Mouse (Mus musculus) heart, embryonic 16.5 days (tissue): ENCODE measurements around the gene Gtpbp8. TPM values are rescaled to one million over a fixed set of nuclear protein-coding genes. Genes with fewer than 3 reads are reported as not detected.

Experiments
- ATAC-seq: fragments of 200-750 bp; cut with Nextera tagmentation; replicated peaks from 2 replicates; pipeline ENCODE4 v1.8.0; 2017; ENCODE audit warnings: moderate number of reproducible peaks; ENCODE audit not compliant: insufficient read depth, low FRiP score; ENCODE audit errors: extremely low read depth
- H3K27ac ChIP-seq: fragments of 300-500 bp; sonication (generic); 2 replicates; pipeline ENCODE4 v1.5.1; 2014; ENCODE audit warnings: mild to moderate bottlenecking, low read length, control low read depth, moderate library complexity
- H3K27me3 ChIP-seq: fragments of 300-500 bp; sonication (generic); 2 replicates; pipeline ENCODE4 v1.6.1; 2014; ENCODE audit warnings: low read length, mixed read lengths; ENCODE audit not compliant: control insufficient read depth, insufficient read depth
- H3K36me3 ChIP-seq: fragments of 300-500 bp; sonication (generic); 2 replicates; pipeline ENCODE4 v1.6.1; 2014; ENCODE audit not compliant: control insufficient read depth, insufficient read depth
- H3K4me1 ChIP-seq: fragments of 300-500 bp; sonication (generic); 2 replicates; pipeline ENCODE4 v1.6.1; 2014; ENCODE audit warnings: low read length, mixed read lengths; ENCODE audit not compliant: control insufficient read depth, insufficient read depth
- H3K4me2 ChIP-seq: fragments of 300-500 bp; sonication (generic); 2 replicates; pipeline ENCODE4 v1.6.1; 2014; ENCODE audit warnings: low read depth, mild to moderate bottlenecking, control low read depth, low read length
- H3K4me3 ChIP-seq: fragments of 300-500 bp; sonication (generic); 2 replicates; pipeline ENCODE4 v1.5.1; 2014; ENCODE audit warnings: mild to moderate bottlenecking, control low read depth, low read length
- H3K9ac ChIP-seq: fragments of 300-500 bp; sonication (generic); 2 replicates; pipeline ENCODE4 v1.6.1; 2014; ENCODE audit warnings: low read length, control low read depth
- H3K9me3 ChIP-seq: fragments of 300-500 bp; sonication (generic); replicated peaks from 2 replicates; pipeline ENCODE4 v1.6.1; 2016; ENCODE audit warnings: low read length; ENCODE audit not compliant: control insufficient read depth
- WGBS: fragments of 180-500 bp; shearing (Covaris S2); extraction: QIAGEN DNeasy Blood & Tissue Kit; methylation state at CpG from one replicate; pipeline ENCODE4 v1.1.7; 2014; 5-methylcytosine and 5-hydroxymethylcytosine counted together
- polyA plus RNA-seq: library from polyadenylated mRNA; unstranded; fragments of >200 nt; fragmentation: Nextera tagmentation; extraction: Ambion mirVana; gene quantifications from 2 replicates; pipeline ENCODE4 v1.2.1, GENCODE M21; 2015

The Gtpbp8 gene
- polyA plus RNA-seq, 1 experiment from 2014 or later, result 21.7 TPM

DNA sequence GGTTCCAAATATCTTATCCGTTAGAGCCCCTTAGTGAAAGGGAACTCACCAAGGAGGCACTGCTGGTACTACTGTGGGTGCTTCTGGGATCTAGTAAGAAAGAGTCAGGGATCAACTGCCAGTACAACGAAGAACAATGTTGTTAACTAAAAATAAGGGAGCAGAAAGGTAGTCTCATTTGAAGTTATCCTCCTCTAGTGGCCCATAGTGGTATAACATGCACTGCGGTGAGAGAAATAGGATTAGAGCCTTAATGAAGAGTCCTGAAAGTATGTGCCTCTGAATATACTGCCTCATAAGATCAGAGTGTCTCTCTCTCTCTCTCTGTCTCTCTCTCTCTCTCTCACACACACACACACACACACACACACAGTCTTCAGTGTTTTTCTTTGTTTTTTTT, 25.6 kb downstream of the Gtpbp8 start:
- H3K9ac ChIP-seq, result no peak overlapping the region
- no peak for ATAC-seq
- H3K27ac ChIP-seq, result no peak overlapping the region
- no peaks in the 10 kb centered on the region; the same call in 1 of the 2 replicates for H3K36me3 ChIP-seq
- WGBS, result 74% methylated on average over 3 of the region's 3 CpGs
- no peak overlapping the region for H3K4me2 ChIP-seq
- peaks cover 18% of the 10 kb centered on the region for H3K4me1 ChIP-seq
- H3K9me3 ChIP-seq, result no peaks in the 10 kb centered on the region
- no peak overlapping the region for H3K4me3 ChIP-seq
- no peaks in the 10 kb centered on the region for H3K27me3 ChIP-seq

DNA sequence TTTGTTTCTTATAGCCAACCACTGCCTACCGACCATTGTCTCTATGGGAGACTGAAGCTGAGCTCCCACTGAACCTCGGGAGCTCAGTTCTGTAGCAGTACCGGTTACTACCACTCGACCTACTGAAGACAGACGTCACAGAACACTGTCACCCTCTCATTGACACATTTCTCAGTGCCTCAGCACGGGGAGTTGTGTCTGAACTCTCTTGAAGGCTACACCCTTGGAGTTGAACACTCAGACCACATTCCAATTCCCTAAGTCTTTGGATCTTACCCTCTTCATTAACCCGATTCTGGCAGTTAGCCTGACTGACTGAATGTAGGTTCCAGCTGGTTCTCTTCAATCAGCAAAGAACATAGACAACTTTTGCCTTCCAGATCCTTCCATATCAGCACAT, 26.8 kb downstream of the Gtpbp8 start:
- no peak overlapping the region for H3K27ac ChIP-seq
- no peaks in the 10 kb centered on the region for H3K9me3 ChIP-seq
- 57% methylated on average over 7 of the region's 7 CpGs for WGBS
- H3K27me3 ChIP-seq, result no peaks in the 10 kb centered on the region
- ATAC-seq, result no peak
- H3K9ac ChIP-seq, result no peak overlapping the region
- no peak overlapping the region for H3K4me2 ChIP-seq
- no peak overlapping the region for H3K4me3 ChIP-seq
- no peaks in the 10 kb centered on the region; the same call in 1 of the 2 replicates for H3K36me3 ChIP-seq
- peaks cover 14% of the 10 kb centered on the region for H3K4me1 ChIP-seq

DNA sequence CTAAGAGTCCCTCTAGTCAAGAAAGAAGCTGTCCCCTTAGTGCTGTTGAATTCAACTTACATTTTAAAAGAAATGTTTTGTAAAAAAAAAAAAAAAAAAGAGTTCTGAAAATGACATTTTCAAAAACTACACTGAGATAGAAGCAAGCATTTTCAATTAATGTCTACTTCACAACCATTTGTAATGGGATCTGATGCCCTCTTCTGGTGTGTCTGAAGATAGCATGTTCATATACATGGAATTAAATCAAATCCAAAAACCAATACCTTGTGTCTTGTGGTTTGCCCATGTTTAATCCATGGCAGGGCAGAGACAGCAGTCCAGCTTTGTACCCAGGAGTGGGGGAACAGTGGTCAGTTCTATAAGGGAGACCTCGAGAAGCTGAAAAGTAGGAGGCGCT, 28.3 kb downstream of the Gtpbp8 start:
- Histone ChIP-seq H3K4me2 (no peak overlapping the region), H3K9ac (no peak overlapping the region)
- no peak for ATAC-seq

DNA sequence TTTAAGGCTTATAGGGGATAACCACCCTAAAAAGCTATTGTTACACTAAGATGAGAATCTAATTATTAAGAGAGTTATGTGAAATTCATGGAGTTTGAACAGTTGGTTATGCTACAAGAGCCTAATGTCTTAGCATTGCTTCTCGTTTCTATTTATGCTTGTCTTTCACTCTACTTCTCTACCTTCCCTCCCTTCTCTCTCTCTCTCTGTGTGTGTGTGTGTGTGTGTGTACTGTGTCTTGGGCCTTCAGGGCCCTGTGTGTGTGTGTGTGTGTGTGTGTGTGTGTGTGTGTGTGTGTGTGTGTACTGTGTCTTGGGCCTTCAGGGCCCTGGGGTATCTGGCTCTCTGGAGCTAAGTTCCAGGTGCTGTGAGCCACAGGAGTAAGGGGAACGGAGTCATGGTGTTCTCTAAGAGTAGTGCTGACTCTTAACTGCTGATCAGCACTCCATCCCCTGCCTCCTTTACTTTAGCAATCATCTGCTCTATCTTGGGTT, 29.0 kb downstream of the Gtpbp8 start:
- no peak overlapping the region for H3K9ac ChIP-seq
- no peak for ATAC-seq
- H3K4me3 ChIP-seq, result no peak overlapping the region
- no peak overlapping the region for H3K27ac ChIP-seq
- no peaks in the 10 kb centered on the region for H3K27me3 ChIP-seq
- WGBS, result 75% methylated on average over 2 of the region's 2 CpGs
- no peaks in the 10 kb centered on the region for H3K9me3 ChIP-seq
- no peak overlapping the region for H3K4me2 ChIP-seq
- H3K36me3 ChIP-seq, result no peaks in the 10 kb centered on the region; the same call in 1 of the 2 replicates
- 0 out of 2 replicates have a peak, but pooled peaks cover 4% of the 10 kb centered on the region for H3K4me1 ChIP-seq

More for the DNA sequence above, 28.3 kb downstream of the Gtpbp8 start:
- Histone ChIP-seq H3K27me3 (no peaks in the 10 kb centered on the region), H3K4me3 (no peak overlapping the region), H3K9me3 (no peaks in the 10 kb centered on the region), H3K4me1 (peaks cover 7% of the 10 kb centered on the region), H3K27ac (no peak overlapping the region), H3K36me3 (no peaks in the 10 kb centered on the region; the same call in 1 of the 2 replicates)
- WGBS, result 81% methylated on average over 2 of the region's 2 CpGs

DNA sequence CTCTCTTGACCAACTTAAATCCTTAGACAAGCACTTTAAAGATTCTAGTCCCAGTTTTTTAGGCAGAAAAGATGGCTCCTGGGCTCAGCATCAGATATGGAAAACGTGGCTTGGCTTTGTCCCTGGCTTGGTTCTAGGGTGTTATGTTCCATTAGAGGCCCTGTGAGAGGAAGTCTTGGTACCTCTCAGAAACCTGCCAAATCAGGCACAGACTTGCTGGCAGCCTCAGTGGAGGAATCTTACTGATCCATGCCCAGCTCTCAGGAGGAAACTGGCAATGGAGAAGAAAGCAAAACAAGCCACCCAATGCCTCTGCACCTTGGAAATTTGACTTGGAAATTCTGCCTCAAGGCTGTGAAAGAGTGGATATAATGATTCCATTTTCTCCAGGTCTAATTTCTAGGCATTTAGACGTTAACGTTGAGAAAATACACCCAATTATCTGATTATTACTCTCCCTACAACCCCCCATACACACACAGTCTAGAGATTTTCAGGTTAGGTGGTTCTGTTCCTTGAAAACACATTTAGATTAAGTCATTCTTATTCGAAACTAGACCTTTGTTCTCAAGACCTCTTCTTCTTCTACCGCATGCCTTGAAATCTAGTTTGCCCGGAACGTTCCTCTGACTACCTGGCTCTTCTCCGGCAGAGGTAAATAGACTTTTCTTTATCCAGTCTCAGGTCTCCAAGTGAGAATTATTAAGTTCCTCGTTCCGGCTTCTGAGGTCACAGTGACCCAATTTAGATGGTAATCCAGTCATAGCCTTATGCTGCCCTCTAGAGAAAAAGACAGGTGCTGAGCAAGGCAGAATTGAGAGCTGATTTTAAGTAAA, 29.6 kb downstream of the Gtpbp8 start:
- WGBS, result 41% methylated on average over 10 of the region's 10 CpGs

GRCm38 (mm10) chr16:44703458-44703857, 42.7 kb downstream of the Gtpbp8 start:
- Histone ChIP-seq H3K4me3 (no peak overlapping the region), H3K4me2 (no peak overlapping the region), H3K9me3 (no peaks in the 10 kb centered on the region), H3K27ac (no peak overlapping the region), H3K4me1 (peaks cover 3% of the 10 kb centered on the region; the same call in 1 of the 2 replicates), H3K27me3 (no peaks in the 10 kb centered on the region), H3K9ac (no peak overlapping the region), H3K36me3 (no peaks in the 10 kb centered on the region)
- 26% methylated on average over 4 of the region's 4 CpGs for WGBS
- ATAC-seq, result no peak

More for the DNA sequence above, 29.6 kb downstream of the Gtpbp8 start:
- H3K27me3 ChIP-seq, result no peaks in the 10 kb centered on the region
- no peak overlapping the region for H3K4me2 ChIP-seq
- no peak overlapping the region for H3K27ac ChIP-seq
- no peak overlapping the region for H3K4me3 ChIP-seq
- ATAC-seq, result no peak
- no peaks in the 10 kb centered on the region for H3K9me3 ChIP-seq
- 0 out of 2 replicates have a peak, but pooled peaks cover 4% of the 10 kb centered on the region for H3K4me1 ChIP-seq
- H3K9ac ChIP-seq, result 0 out of 2 replicates have a peak overlapping the region, but pooled peaks have one; percentile 12
- no peaks in the 10 kb centered on the region; the same call in 1 of the 2 replicates for H3K36me3 ChIP-seq

DNA sequence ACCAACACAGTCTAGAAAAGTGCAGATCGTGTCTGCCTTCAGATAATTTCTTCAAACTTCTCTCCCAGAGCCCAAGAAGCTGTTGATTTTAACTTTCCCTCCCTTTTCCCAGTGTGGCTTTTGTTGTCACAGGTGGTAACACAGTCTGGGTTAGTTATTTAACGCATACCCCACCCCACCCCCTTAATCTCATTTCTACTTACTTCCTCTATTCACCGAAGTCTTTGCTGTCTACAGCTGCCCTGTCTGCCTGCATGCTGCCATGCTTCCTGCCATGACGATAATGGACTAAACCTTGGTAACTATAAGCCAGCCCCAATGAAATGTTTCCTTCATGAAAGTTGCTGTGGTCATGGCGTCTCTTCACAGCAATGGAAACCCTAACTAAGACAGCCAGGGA, 43.9 kb downstream of the Gtpbp8 start:
- ATAC-seq, result no peak
- H3K9me3 ChIP-seq, result no peaks in the 10 kb centered on the region
- WGBS, result 67% methylated on average over 5 of the region's 5 CpGs
- no peaks in the 10 kb centered on the region for H3K27me3 ChIP-seq
- H3K4me3 ChIP-seq, result no peak overlapping the region
- no peak overlapping the region for H3K9ac ChIP-seq
- H3K36me3 ChIP-seq, result no peaks in the 10 kb centered on the region
- no peak overlapping the region for H3K4me2 ChIP-seq
- peaks cover 3% of the 10 kb centered on the region; the same call in 1 of the 2 replicates for H3K4me1 ChIP-seq
- H3K27ac ChIP-seq, result no peak overlapping the region

DNA sequence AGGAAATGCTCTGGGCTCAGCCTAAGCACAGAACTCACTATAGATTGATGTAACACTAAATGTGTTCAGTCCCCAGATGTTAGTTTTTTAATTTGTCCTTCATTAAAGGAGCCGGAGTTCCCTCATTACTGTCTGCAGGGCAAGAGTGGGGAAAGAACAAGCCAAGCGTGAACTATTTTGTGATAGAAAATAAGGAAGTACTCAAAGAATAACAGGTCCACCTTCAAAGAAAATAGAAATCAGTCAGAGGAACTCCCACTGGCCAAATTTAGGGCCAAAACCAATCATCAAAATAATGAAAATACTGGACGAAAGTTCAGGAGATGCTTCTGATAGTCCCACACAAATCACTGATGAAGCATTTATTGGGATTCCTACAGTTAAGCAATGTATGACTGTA, 45.0 kb downstream of the Gtpbp8 start:
- no peak for ATAC-seq
- no peaks in the 10 kb centered on the region for H3K9me3 ChIP-seq

More for the DNA sequence above, 45.0 kb downstream of the Gtpbp8 start:
- Histone ChIP-seq H3K4me1 (peaks cover 5% of the 10 kb centered on the region; the same call in 1 of the 2 replicates), H3K4me3 (no peak overlapping the region), H3K27ac (no peak overlapping the region), H3K27me3 (no peaks in the 10 kb centered on the region), H3K9ac (no peak overlapping the region), H3K4me2 (no peak overlapping the region), H3K36me3 (no peaks in the 10 kb centered on the region)
- WGBS, result 88% methylated on average over 3 of the region's 3 CpGs
